Mouse (Mus musculus) adrenal gland, adult 2 months (tissue): Measurements from ENCODE around the gene Unc5cl. TPM values are rescaled to one million over a fixed set of nuclear protein-coding genes. Genes with fewer than 3 reads are reported as not detected.
"Not testable (repeated sequence)": the region's sequence is repeated elsewhere in the genome, so short reads cannot be mapped to it uniquely, and the experiment has no call there.

Source experiments
- DNase-seq: peaks from one replicate; pipeline ENCODE4 v3.0.0; 2021
- polyA plus RNA-seq: library from polyadenylated mRNA; depleted of rRNA; stranded (reverse); fragments of >200 nt; gene quantifications from 2 replicates; pipeline ENCODE4 v1.2.3, GENCODE M21; 2012
- total RNA-seq, 2 experiments: library from RNA; stranded (reverse); gene quantifications; 2 replicates each; pipeline ENCODE4 v1.2.3; 2021

Unc5cl gene
- total and polyA plus RNA-seq, 3 experiments = not detected

- peak; percentile 78 for DNase-seq
These were observed 12.9 kb downstream of the Unc5cl start for GRCm38 (mm10) chr17:48467395-48468231.

GRCm38 (mm10) chr17:48474282-48474681 lies 19.6 kb downstream of the Unc5cl start:
- not testable (repeated sequence) for DNase-seq

- DNase-seq = no peak
These were observed 20.7 kb downstream of the Unc5cl start for GRCm38 (mm10) chr17:48475444-48475843.

DNA sequence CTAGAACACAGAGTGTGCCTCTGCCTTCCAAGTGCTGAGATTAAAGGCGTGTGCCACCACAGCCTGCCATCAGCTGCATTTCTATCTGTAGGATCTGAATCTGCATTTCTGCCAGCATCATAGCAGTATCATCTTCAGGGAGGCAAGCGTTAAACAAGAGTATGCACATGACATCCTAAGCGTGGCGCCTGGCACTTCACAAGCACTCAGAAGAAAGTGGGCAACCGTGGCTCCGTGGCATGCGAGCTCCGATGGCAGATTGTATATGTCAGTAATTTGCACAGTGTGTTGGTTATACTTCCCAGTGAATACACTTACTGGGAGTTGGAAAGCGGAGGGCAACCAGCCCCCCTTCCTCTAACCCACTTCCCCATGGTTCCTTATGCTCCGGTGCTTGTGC lies 25.3 kb downstream of the Unc5cl start:
- no peak for DNase-seq

GRCm38 (mm10) chr17:48483764-48484163 lies 29.1 kb downstream of the Unc5cl start:
- DNase-seq = no peak

DNA sequence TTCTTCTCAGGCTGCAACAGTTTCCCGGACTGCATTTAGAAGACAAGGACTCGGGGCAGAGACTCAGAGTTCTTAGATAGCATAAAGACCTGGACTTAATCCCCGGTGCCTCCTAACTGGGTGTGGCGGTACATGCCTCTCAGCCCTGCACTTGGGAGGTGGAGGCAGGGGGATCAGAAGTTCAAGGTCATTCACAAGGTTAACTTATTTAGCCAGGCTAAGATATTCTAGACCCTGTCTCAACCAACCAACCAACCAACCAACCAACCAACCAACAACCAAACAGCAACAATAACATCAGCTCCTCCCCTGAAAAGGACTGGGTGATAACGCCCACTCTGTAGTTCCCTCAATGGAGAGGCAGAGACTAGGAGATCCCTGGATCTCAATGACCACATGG lies 29.5 kb downstream of the Unc5cl start:
- DNase-seq = no peak

DNA sequence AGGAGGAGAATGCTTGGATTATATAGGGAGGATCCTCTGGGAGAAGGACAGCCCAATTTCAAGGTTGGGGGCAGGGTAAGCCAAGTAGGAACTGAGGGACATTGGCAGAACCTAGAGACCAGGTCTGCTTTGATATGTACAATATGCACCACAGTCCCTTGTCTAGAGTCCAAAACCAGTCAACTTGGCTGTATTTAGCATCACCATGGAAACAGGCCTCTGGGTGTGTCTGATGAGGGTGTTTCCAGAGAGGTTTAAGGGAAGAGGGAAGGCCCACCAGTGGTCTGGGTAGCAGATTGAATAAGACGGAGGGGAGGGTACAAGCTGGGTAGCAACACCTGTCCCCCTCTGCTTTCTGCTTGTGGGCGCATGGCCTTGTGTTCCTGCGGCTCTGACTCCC lies 34.8 kb downstream of the Unc5cl start:
- DNase-seq = no peak

GRCm38 (mm10) chr17:48492621-48493020 lies 37.9 kb downstream of the Unc5cl start:
- DNase-seq = no peak

- no peak for DNase-seq
These were observed 38.9 kb downstream of the Unc5cl start for GRCm38 (mm10) chr17:48493582-48493981.

GRCm38 (mm10) chr17:48493986-48494385 lies 39.3 kb downstream of the Unc5cl start:
- DNase-seq = peak; percentile 31

- DNase-seq = no peak
These were observed 43.3 kb downstream of the Unc5cl start for GRCm38 (mm10) chr17:48497986-48498385.

DNA sequence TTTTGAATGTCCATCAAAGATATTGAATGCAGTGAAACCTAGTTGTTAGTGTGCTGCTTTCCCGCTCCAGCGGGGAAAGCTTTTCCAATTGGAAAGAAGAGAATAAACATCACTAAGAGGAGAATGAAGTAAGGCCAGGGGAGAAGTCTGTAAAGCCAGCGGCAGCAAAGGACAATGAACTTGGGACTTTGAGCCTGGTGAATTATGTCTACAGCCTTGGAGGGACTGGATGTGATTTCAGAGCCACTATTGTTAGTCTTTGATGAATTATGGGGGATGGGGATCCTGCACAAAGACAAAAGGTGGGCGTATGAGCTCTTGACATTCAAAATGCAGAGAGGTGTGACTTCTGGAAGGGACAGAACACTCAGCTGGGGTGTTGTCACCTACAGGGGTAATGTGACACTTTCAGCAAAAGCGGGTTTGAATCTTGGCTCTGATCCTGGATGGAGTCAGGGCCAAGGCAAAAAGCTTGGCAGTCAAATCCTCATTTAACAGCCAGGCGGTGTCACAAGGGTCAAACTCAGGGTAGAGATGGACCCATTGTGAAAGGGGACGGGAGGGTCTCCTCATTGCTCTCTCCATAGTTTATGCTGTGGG lies 46.2 kb downstream of the Unc5cl start:
- peak; percentile 23 for DNase-seq

GRCm38 (mm10) chr17:48505006-48505405 lies 50.3 kb downstream of the Unc5cl start:
- DNase-seq = no peak

- DNase-seq = no peak
These were observed 52.3 kb downstream of the Unc5cl start for GRCm38 (mm10) chr17:48506986-48507385.

- no peak for DNase-seq
These were observed 54.9 kb downstream of the Unc5cl start for GRCm38 (mm10) chr17:48509596-48509995.

DNA sequence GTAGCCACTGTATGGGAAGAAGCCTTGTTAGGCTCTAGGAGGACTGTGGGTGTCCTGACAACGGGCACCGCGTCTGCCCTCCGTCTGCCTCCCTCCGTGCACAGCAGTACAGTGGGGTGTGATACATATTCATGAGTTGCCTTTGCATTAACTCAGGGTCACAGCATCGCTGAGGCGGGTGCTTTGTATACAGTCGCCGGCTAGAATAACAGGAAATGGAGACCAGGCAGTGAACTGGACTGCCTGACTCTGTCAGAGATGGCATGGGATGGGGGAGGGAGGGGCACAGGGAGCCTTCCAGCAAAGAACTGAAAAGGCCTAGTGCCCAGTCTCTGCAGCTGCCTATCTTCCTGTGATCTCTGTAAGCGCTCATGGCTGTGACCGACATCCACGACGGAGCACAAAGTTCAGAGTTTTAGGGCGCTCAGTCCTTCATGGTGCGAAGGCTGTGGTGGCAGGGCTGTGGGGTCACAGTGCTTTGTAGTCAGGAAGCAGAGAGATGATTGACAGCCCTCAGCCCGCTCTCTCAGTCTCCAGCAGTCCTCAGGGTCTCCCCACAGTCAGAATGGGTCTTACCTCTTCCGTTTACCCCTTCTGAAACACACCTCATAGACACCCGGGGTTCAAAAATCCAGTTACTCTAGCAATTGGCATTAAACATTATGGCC lies 58.0 kb downstream of the Unc5cl start:
- no peak for DNase-seq

- DNase-seq = no peak
These were observed 59.9 kb downstream of the Unc5cl start for GRCm38 (mm10) chr17:48514613-48515012.

DNA sequence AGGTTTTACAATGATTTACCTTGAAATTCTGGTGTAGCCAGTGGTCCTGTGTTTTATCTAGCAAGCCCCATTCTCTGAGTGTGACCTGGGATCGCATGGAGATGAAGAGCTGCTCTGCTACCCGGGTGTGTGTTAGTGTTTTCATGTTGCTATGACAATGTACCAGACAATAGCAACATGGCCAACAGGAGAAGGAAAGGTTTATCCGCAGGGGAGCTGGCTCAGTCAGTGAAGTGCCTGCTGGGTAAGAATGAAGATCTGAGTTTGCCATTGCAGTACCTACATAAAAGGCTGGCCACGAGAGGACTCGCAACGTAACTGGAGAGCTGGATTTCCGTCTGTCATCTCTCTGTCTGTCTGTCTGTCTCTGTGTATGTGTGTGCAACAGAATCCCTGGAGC lies 64.3 kb downstream of the Unc5cl start:
- DNase-seq = no peak

GRCm38 (mm10) chr17:48520352-48520751 lies 65.7 kb downstream of the Unc5cl start:
- no peak for DNase-seq

GRCm38 (mm10) chr17:48523056-48523455 lies 68.4 kb downstream of the Unc5cl start:
- DNase-seq = no peak

DNA sequence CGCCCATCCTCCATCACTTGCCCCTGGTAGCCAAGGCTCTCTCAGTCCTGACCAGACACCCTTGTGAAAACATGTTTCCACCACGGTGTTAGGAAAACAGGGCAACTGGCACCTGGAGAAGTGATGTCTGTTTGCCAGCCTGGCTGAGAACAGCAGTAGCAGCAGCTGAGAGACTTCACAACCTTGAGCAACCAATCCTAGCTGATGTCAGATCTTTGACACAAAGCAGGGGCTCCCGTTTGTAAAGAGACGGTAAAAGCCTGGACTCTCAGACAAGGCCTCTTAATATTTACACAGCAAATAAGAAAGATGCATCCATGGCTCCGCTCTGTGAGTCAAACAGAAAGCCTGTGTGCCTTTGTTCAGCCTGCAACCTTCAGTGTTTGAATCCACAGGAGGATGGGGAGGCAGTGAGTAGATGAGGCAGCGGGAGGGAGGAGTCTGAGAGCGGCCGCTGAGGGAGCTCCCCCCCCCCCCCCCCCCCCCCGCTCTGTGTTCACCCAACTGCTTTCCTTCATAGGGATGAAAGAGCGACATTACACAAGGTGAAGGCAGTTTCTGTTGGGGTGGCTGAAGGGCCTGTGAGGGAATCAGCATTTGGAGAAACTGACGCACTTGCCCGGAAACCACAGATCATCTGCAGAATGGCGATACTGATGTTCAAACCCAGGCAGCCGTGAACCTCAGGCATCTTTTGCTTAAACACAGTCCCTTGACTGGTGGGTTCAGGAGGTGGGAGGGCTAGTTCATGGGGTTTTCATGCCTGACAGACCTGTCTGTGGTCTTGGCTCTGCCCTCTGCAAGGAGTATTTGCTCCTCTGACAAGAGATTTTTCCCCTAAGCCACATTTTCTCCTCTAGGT lies 79.4 kb downstream of the Unc5cl start:
- no peak for DNase-seq

- DNase-seq = no peak
These were observed 83.6 kb downstream of the Unc5cl start for GRCm38 (mm10) chr17:48538328-48538727.
